In genomic region chrX:20657593-20657992, GRCm38 (mm10) we compare ENCODE assay signal across 1 mouse cellular context.
TF ChIP-seq lines count a peak whose summit lies in the region.

No protein-coding gene starts in this region.

TF ChIP-seq in MEL, 35 proteins besides CTCF, POLR2A, EP300 and RAD21:
- no peak for TF ChIP-seq TCF12 (IDR thresholded peaks at IDR 0.05; ENCODE audit: low read depth, low read length)
- TF ChIP-seq ZMIZ1 (IDR thresholded peaks at IDR 0.05; ENCODE audit: low read depth, low read length), result peak; percentile 89
